Mouse (Mus musculus) erythroblast, adult 5-6 weeks (primary cell): ENCODE measurements around the gene Mbd3l2. TPM values are rescaled to one million over a fixed set of nuclear protein-coding genes. Genes with fewer than 3 reads are reported as not detected.
"Not testable (repeated sequence)": the region's sequence is repeated elsewhere in the genome, so short reads cannot be mapped to it uniquely, and the experiment has no call there.

Experiments
- ATAC-seq: replicated peaks from 2 replicates; pipeline ENCODE4 v1.8.0; 2016; ENCODE audit warnings: moderate number of reproducible peaks, mild to moderate bottlenecking, moderate TSS enrichment, inconsistent platforms; ENCODE audit not compliant: poor library complexity, low FRiP score, severe bottlenecking
- total RNA-seq, 2 experiments: library from RNA; stranded (forward) in 1 of 2; stranded (reverse) in 1 of 2; fragments of 150-400 nt in 1 of 2; fragments of 200-764, 138-1000 nt in 1 of 2; gene quantifications; 2 replicates each; pipeline versions ENCODE4 v1.2.3 to v1.2.4; 2015 to 2017; ENCODE audit warnings: low replicate concordance in 2 of 2

The Mbd3l2 gene
- total RNA-seq (2015; ENCODE audit: low replicate concordance) (not detected in 2 replicates), total RNA-seq (2017; ENCODE audit: low replicate concordance) (1.4 TPM in 1 of 2 replicates, not detected in the other)

DNA sequence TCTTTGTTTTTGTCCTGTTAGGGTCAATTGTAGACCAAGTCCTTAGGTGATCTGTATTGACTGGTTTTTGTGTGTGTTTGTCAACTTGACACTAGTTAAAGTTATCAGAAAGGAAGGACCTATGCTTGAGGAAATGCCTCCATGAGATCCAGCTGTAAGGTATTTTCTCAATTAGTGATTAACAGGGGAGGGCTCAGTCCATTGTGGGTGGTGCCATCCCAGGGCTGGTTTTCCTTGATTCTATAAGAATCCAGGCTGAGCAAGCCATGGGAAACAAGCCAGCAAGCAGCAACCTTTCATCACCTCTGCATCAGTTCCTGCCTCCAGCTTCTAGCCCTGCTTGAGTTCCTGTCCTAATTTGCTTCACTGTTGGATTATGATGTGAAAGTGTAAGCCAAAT lies at the start of gene Mbd3l2:
Gene Mbd3l2, plus strand, starts transcription at position 301 of the 400 bp plus-strand sequence.
- no peak for ATAC-seq

GRCm38 (mm10) chr9:18385782-18386181 lies 44.7 kb upstream of the Mbd3l2 start:
- ATAC-seq = no peak

- ATAC-seq = no peak
Observed at GRCm38 (mm10) chr9:18399629-18400028, 30.8 kb upstream of the Mbd3l2 start.

GRCm38 (mm10) chr9:18402895-18403294 lies 27.6 kb upstream of the Mbd3l2 start, which contains the start of gene Naalad2:
Gene Naalad2 (minus strand): TSS chr9:18402995.
- not testable (repeated sequence) for ATAC-seq

DNA sequence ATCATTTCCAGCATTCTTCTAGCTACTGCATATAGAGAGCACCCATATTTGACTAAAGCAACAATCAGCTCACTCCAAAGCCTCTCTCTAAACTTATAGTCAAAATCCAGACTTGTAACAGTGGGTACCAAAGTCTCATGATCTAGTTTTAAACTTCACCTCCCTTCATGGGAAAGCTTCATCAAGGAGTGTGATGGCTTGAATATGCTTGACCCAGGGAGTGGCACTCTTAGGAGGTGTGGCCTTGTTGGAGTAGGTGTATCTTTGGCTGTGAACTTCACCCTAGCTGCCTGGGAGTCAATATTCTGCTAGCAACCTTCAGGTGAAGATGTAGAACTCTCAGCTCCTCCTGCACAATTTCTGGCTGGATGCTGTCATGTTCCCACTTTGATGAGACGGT lies 26.3 kb upstream of the Mbd3l2 start, which contains the start of gene Ubtfl1:
Gene Ubtfl1, plus strand, starts transcription at position 301 of the 400 bp plus-strand sequence.
- no peak for ATAC-seq

GRCm38 (mm10) chr9:18412371-18412770 lies 18.1 kb upstream of the Mbd3l2 start:
- not testable (repeated sequence) for ATAC-seq

GRCm38 (mm10) chr9:18431687-18432086 lies 1.2 kb downstream of the Mbd3l2 start:
- ATAC-seq = no peak

DNA sequence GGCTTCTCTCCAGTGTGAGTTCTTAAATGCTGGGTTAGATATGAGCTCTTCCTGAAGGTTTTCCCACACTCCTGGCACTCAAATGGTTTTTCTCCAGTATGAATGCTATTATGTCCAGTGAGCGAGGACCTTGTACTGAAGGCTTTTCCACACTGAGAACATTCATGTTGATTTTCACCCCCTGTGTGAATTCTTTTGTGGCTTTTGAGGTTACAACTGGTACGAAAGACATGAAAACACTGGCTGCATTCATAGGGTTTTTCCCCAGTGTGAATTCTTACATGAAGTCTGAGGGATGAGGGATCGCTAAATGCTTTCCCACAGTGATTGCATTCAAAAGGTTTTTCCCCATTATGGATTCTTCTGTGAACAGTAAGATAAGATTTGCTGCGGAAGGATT lies 26.1 kb downstream of the Mbd3l2 start:
- ATAC-seq = no peak

GRCm38 (mm10) chr9:18467350-18467749 lies 36.9 kb downstream of the Mbd3l2 start:
- ATAC-seq = no peak

DNA sequence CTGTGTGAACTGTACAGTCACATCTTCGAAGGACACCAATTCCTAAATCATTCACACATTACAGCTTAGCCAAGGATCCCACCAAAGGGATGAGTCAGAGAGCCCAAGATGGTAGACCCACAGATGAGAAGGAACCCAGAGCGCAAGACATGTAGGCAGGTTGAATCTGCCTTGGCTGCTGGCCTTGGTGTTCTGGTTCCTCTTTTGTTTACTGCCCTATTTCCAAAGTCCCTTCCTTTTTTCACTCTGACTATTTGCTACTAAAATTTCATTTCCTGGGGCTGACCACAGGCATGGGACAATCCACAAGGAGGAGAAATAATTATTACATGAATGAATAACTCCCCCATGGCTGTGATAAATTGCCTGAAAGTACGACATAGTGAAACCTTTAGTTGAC lies 37.6 kb downstream of the Mbd3l2 start:
- no peak for ATAC-seq

DNA sequence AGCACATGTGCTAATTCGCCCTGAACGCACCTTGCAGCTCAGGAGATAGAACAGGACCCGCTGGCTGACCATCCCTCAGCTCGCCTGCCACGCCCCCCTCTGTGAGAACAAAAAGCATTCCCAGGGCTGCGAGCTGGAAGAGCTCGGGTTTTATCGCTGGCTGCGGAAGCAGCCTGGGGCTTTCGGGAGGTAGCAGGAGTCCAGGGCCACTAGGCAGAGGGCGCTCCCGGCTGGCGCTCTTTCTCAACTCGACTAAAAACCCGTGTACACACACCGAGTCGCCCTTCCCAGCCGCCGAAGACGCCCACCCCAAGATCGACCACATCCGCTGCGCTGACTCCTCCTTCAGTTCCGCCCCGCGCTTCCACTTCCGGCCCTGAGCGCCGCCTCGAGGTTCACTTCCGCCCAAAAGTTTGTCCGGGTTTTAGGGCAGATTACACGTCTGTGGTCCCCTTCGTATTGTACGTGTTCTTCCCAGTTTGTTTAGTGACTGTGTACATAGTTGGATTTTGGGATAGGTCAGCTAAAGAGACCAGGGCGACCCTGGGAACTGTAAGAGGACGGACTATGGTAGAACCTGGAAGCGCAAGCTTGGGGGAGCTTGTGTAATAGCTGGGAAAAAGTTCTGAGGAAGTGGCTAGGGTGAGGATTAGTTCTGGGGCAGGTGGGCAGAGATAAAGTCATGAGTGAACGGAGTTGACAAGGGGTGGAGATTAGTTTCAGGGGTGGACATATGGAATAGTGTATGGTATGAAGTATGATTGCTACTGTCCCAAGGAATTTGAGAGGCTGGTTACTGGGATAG lies 43.1 kb downstream of the Mbd3l2 start:
- peak; percentile 55 for ATAC-seq

DNA sequence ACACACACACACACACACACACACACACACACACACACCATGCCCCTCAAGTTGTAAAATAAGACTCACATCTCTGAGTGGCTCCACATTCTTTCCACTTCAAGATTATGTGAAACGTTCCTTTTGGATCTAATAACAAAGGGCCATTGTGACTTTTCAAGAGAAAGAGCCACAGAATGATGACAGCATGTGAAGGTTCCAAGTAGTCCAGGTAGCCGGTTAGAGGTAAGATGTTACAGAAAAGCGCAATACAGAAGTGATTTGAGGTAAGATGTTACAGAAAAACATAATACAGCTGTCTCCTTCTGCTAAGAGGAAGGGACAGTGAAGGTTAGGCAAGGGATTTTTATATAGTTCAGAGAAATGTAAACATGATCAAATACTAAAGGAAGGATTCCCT lies 47.7 kb downstream of the Mbd3l2 start, which contains the start of the genes Zfp558 and Mbd3l1:
Gene Zfp558, minus strand, starts transcription at position 101 of the 400 bp plus-strand sequence.
Gene Mbd3l1, plus strand, starts transcription at position 192 of the 400 bp plus-strand sequence.
- ATAC-seq = no peak

Other genes with a start within 250 kb of the Mbd3l2 start
- 14.8 and 16.7 TPM in 2 replicates for gene Chordc1, start 138.5 kb upstream of the Mbd3l2 start, total RNA-seq (2015; ENCODE audit: low replicate concordance)
- gene Chordc1, start 138.5 kb upstream of the Mbd3l2 start, total RNA-seq (2017; ENCODE audit: low replicate concordance) = 22.2 and 23.6 TPM in 2 replicates
- not detected in 2 replicates for gene Naalad2, start 27.7 kb upstream of the Mbd3l2 start, total RNA-seq (2015; ENCODE audit: low replicate concordance)
- not detected in 2 replicates for gene Naalad2, start 27.7 kb upstream of the Mbd3l2 start, total RNA-seq (2017; ENCODE audit: low replicate concordance)
- not detected in 2 replicates for gene Ubtfl1, start 26.2 kb upstream of the Mbd3l2 start, total RNA-seq (2015; ENCODE audit: low replicate concordance)
- gene Ubtfl1, start 26.2 kb upstream of the Mbd3l2 start, total RNA-seq (2017; ENCODE audit: low replicate concordance) = not detected in 2 replicates
- gene Zfp558, start 47.6 kb downstream of the Mbd3l2 start, total RNA-seq (2015; ENCODE audit: low replicate concordance) = 0.63 TPM in 1 of 2 replicates, not detected in the other
- gene Zfp558, start 47.6 kb downstream of the Mbd3l2 start, total RNA-seq (2017; ENCODE audit: low replicate concordance) = not detected in 2 replicates
- not detected in 2 replicates for gene Mbd3l1, start 47.7 kb downstream of the Mbd3l2 start, total RNA-seq (2015; ENCODE audit: low replicate concordance)
- gene Mbd3l1, start 47.7 kb downstream of the Mbd3l2 start, total RNA-seq (2017; ENCODE audit: low replicate concordance) = not detected in 2 replicates
- gene Muc16, start 243.9 kb downstream of the Mbd3l2 start, total RNA-seq (2015; ENCODE audit: low replicate concordance) = not detected in 2 replicates
- not detected in 2 replicates for gene Muc16, start 243.9 kb downstream of the Mbd3l2 start, total RNA-seq (2017; ENCODE audit: low replicate concordance)